Mouse (Mus musculus): ENCODE results near the gene Txn2. TPM values are rescaled to one million over a fixed set of nuclear protein-coding genes. Genes with fewer than 3 reads are reported as not detected.

Gene Txn2
- polyA plus RNA-seq, 1 experiment: 396 TPM

DNA sequence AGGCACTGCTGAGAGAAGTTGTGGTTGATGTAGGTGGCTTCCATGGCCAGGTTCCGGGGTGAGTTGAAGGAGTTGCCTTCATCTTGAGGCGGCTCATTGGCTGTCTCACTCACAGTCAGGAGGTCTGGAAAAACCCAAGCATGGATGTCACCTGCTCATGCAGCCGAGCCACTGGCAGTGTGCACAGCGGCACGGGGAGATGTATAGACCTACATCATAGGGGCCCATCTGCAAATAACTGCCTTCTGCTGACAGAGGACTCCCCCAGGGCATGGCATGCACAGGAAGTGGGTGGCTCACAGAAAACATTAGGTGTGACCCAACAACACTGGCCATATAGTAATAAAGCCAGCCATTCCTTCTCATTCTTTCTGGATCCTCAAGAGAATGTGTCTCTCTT lies 33.6 kb upstream of the Txn2 start:
- TF ChIP-seq POLR2A (IDR thresholded peaks at IDR 0.05; ENCODE audit: low read depth, low read length): no peak
- no peak for TF ChIP-seq CTCF (conservative IDR thresholded peaks at IDR 0.05; ENCODE audit: insufficient read depth, insufficient read length, low read depth, low read length)
- 97% methylated on average over 5 of the region's 5 CpGs for WGBS

DNA sequence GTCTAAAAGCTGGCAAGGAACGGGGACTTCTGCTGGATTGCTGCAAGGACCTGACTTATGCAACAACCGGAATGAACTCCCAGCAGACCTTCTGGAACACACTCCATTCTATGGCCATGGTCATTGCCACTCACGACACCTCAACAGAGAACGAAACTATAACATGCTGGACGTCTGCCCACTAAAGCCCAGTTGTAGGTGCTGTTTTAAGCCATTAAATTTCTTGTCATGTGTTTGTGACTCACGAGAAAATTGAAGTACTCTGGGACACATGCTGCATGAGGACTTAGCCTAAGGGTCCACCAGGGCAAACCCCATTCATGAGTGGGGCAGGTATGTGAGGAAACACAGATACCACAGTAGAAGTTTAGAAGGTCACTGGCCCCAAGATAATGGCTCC lies 31.9 kb upstream of the Txn2 start:
- Histone ChIP-seq H3K27ac (ENCODE audit: insufficient read depth, low read depth, low read length) (no peak overlapping the region), H3K36me3 (ENCODE audit: control insufficient read depth, insufficient read depth, low read length) (peaks cover 3% of the 10 kb centered on the region), H3K4me3 (ENCODE audit: insufficient read depth, low read depth, low read length) (no peak overlapping the region), H3K27me3 (replicated peaks; ENCODE audit: control insufficient read depth, insufficient read depth, low read length) (no peaks in the 10 kb centered on the region), H3K4me1 (ENCODE audit: control insufficient read depth, insufficient read depth, low read length) (peaks cover 3% of the 10 kb centered on the region; the same call in 1 of the 2 replicates)
- TF ChIP-seq POLR2A (IDR thresholded peaks at IDR 0.05; ENCODE audit: low read depth, low read length): no peak
- TF ChIP-seq CTCF (conservative IDR thresholded peaks at IDR 0.05; ENCODE audit: insufficient read depth, insufficient read length, low read depth, low read length): no peak
- DNase-seq: no peak
- WGBS: 89% methylated on average over 6 of the region's 6 CpGs

More for the DNA sequence above, 33.6 kb upstream of the Txn2 start:
- H3K27me3 ChIP-seq (replicated peaks; ENCODE audit: control insufficient read depth, insufficient read depth, low read length): no peaks in the 10 kb centered on the region
- H3K36me3 ChIP-seq (ENCODE audit: control insufficient read depth, insufficient read depth, low read length): peaks cover 3% of the 10 kb centered on the region
- no peak overlapping the region for H3K27ac ChIP-seq (ENCODE audit: insufficient read depth, low read depth, low read length)
- no peaks in the 10 kb centered on the region for H3K4me1 ChIP-seq (ENCODE audit: control insufficient read depth, insufficient read depth, low read length)
- DNase-seq: no peak
- no peak overlapping the region for H3K4me3 ChIP-seq (ENCODE audit: insufficient read depth, low read depth, low read length)

DNA sequence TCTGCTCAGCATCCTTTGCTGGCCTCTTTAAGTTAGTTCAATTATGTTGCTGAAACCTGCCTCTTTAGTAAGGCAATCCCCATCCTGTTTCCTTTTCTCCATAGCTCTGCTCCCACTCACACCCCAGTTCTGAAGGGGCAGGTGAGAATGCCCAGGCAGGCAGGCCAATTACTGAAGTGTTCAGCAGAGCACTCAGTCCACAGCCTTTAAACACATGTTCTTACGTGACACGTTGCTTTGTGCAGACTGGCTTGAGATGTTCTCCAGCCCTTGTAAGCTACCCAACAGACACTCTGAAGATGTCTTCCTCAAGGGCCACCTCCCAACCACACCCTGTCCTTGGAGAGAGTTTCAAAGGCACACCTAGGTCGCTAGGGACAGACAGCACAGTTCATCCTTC lies 29.3 kb upstream of the Txn2 start:
- Histone ChIP-seq H3K36me3 (ENCODE audit: control insufficient read depth, insufficient read depth, low read length) (peaks cover 3% of the 10 kb centered on the region), H3K27ac (ENCODE audit: insufficient read depth, low read depth, low read length) (no peak overlapping the region), H3K4me1 (ENCODE audit: control insufficient read depth, insufficient read depth, low read length) (peaks cover 7% of the 10 kb centered on the region; the same call in 1 of the 2 replicates), H3K27me3 (replicated peaks; ENCODE audit: control insufficient read depth, insufficient read depth, low read length) (no peaks in the 10 kb centered on the region), H3K4me3 (ENCODE audit: insufficient read depth, low read depth, low read length) (no peak overlapping the region)
- whole genome bisulfite sequencing: 56% methylated on average over 3 of the region's 3 CpGs
- TF ChIP-seq POLR2A (IDR thresholded peaks at IDR 0.05; ENCODE audit: low read depth, low read length): no peak
- no peak for TF ChIP-seq CTCF (conservative IDR thresholded peaks at IDR 0.05; ENCODE audit: insufficient read depth, insufficient read length, low read depth, low read length)
- no peak for DNase-seq

DNA sequence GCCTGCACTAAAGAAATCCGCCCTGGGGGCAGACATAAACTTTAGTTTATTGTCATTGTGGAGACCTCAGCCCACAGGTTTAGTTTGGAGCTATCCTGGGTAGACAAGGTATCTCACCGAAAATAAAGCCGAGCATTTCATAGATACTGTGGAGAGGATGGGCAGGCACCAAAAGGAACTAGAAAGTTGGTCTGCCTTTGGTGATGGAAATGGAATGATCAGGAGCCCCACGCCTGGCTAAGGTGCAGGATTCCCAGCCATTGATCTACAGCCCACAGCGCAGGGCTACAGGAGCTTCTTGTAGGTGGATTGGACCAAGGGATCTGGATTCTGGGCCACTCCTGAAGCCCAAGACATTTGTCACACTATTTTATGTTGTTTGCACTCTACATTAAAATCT lies 28.8 kb upstream of the Txn2 start:
- Histone ChIP-seq H3K4me3 (ENCODE audit: insufficient read depth, low read depth, low read length) (no peak overlapping the region), H3K27me3 (replicated peaks; ENCODE audit: control insufficient read depth, insufficient read depth, low read length) (no peaks in the 10 kb centered on the region), H3K36me3 (ENCODE audit: control insufficient read depth, insufficient read depth, low read length) (peaks cover 3% of the 10 kb centered on the region), H3K4me1 (ENCODE audit: control insufficient read depth, insufficient read depth, low read length) (peaks cover 7% of the 10 kb centered on the region; the same call in 1 of the 2 replicates), H3K27ac (ENCODE audit: insufficient read depth, low read depth, low read length) (no peak overlapping the region)
- no peak for TF ChIP-seq CTCF (conservative IDR thresholded peaks at IDR 0.05; ENCODE audit: insufficient read depth, insufficient read length, low read depth, low read length)
- TF ChIP-seq POLR2A (IDR thresholded peaks at IDR 0.05; ENCODE audit: low read depth, low read length): no peak
- DNase-seq: no peak
- 48% methylated on average over 5 of the region's 5 CpGs for WGBS

DNA sequence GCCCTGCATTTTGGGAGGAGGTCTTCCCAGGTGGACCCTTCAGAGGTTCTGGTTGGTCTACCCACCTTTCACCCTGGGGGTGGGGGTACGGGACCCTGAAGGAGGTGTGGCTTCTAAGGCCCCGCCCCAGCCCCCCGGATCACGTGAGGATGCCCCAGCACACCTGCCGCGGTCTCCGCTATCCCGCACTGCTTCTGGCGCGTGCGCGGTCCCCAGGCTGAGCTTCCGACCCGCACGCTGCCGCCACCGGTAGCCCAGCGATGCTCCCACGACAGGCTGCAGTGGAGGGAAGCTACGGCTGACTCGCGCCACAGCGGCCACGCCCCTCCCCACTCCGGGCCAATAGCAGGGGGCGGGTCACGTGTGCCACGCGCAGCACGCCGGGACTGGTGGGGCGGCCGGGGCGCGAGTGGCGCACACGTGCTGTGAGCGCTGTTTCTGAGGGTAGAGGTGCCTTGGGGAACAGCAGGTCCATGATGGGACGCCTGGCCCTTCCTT lies 27.6 kb upstream of the Txn2 start, which contains the start of gene Foxred2:
Foxred2 (minus strand) TSS at position 319 of the 498 bp plus-strand sequence.
- peak within 1 kb of the TSS; percentile 53 for H3K4me3 ChIP-seq (ENCODE audit: insufficient read depth, low read depth, low read length)
- WGBS: 2% methylated on average over 39 of the region's 39 CpGs
- peaks cover 3% of the 10 kb centered on the region for H3K36me3 ChIP-seq (ENCODE audit: control insufficient read depth, insufficient read depth, low read length)
- peak; percentile 87 for DNase-seq
- peak; percentile 50; the same call in 1 of the 2 replicates for TF ChIP-seq CTCF (conservative IDR thresholded peaks at IDR 0.05; ENCODE audit: insufficient read depth, insufficient read length, low read depth, low read length)
- TF ChIP-seq POLR2A (IDR thresholded peaks at IDR 0.05; ENCODE audit: low read depth, low read length): no peak
- H3K4me1 ChIP-seq (ENCODE audit: control insufficient read depth, insufficient read depth, low read length): peaks cover 7% of the 10 kb centered on the region; the same call in 1 of the 2 replicates
- no peak within 1 kb of the TSS for H3K27ac ChIP-seq (ENCODE audit: insufficient read depth, low read depth, low read length)
- H3K27me3 ChIP-seq (replicated peaks; ENCODE audit: control insufficient read depth, insufficient read depth, low read length): no peaks in the 10 kb centered on the region

DNA sequence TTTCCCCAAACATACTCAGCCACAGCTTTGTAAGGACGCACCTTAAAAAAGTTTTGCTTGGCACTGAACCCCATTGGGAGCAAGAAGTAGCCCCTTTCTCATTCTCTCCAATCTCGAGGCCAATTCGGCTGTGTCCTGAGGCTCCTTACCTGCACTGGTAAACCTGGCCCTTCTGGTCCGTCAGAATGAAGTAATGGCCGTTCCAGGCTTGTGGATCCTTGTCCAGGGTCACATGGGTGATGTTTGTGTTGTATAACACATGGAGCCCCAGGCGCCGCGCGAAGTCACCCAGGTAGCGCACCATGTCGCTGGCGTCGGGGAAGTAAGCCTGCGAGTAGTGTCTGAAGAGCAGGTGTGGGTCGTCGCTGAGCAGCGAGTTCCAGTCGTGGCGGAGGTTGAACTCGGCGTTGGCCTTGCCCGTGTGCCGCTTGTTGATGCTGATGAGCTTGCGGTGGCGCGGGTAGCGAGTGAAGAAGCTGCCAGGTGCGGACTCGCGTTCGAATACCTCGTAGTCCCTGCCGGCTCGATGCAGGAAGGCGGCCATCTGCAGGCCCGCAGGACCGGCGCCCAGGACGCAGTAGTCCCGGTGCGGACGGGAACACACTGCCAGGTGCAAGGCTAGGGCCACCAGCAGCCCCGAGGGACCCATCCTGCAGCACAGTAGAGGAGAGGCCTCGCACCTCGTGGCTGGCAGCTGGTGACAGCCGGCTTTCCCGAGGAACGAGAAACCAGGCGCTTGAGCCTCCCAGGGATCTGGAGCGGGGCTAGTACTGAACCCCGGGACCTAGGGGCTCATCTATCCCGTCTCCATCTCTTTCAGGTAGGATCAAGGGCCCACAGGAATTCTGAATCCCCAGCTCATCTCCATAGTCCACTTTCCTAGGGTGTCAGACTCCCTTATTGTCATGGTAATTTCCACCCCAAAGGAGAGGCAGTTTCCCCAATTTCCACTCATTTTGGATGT lies 26.9 kb upstream of the Txn2 start:
- Histone ChIP-seq H3K4me1 (ENCODE audit: control insufficient read depth, insufficient read depth, low read length) (peaks cover 7% of the 10 kb centered on the region; the same call in 1 of the 2 replicates), H3K27ac (ENCODE audit: insufficient read depth, low read depth, low read length) (no peak overlapping the region), H3K4me3 (ENCODE audit: insufficient read depth, low read depth, low read length) (peak overlapping the region; percentile 53), H3K36me3 (ENCODE audit: control insufficient read depth, insufficient read depth, low read length) (peaks cover 3% of the 10 kb centered on the region), H3K27me3 (replicated peaks; ENCODE audit: control insufficient read depth, insufficient read depth, low read length) (no peaks in the 10 kb centered on the region)
- TF ChIP-seq CTCF (conservative IDR thresholded peaks at IDR 0.05; ENCODE audit: insufficient read depth, insufficient read length, low read depth, low read length) (no peak), POLR2A (IDR thresholded peaks at IDR 0.05; ENCODE audit: low read depth, low read length) (no peak)
- no peak for DNase-seq
- WGBS: 14% methylated on average over 52 of the region's 52 CpGs

DNA sequence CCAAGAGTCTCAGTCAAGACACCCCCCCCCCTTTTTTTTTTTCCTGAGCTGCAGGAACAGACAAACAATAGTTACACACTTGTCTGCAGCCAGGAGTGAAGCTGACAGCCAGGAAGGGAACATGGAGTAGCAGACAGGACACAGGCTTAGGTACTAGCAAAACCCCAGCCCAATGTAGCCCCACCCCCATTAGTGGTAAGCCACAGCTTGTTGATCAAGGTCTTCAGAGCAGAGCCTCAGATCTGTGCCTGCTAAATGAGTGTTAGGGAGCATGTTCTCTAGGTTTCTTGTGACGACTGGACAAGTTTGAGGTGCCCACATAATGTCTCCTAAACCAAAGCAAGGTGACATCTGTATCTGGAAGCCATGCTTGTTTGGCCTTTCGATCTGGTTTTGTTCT lies 25.6 kb upstream of the Txn2 start:
- peaks cover 11% of the 10 kb centered on the region for H3K4me1 ChIP-seq (ENCODE audit: control insufficient read depth, insufficient read depth, low read length)
- H3K27ac ChIP-seq (ENCODE audit: insufficient read depth, low read depth, low read length): no peak overlapping the region
- WGBS: 89% methylated on average over 2 of the region's 2 CpGs
- no peaks in the 10 kb centered on the region for H3K27me3 ChIP-seq (replicated peaks; ENCODE audit: control insufficient read depth, insufficient read depth, low read length)
- no peak for DNase-seq
- TF ChIP-seq POLR2A (IDR thresholded peaks at IDR 0.05; ENCODE audit: low read depth, low read length): no peak
- TF ChIP-seq CTCF (conservative IDR thresholded peaks at IDR 0.05; ENCODE audit: insufficient read depth, insufficient read length, low read depth, low read length): no peak
- H3K4me3 ChIP-seq (ENCODE audit: insufficient read depth, low read depth, low read length): no peak overlapping the region
- H3K36me3 ChIP-seq (ENCODE audit: control insufficient read depth, insufficient read depth, low read length): peaks cover 1% of the 10 kb centered on the region; the same call in 1 of the 2 replicates
